Mouse (Mus musculus) embryonic facial prominence, embryonic 14.5 days (tissue): Measurements from ENCODE around the gene Krba1. TPM values are rescaled to one million over a fixed set of nuclear protein-coding genes. Genes with fewer than 3 reads are reported as not detected.
A peak's percentile ranks its signal among the peaks of the same experiment; 100 is the strongest.

Experiments
- ATAC-seq: fragments of 200-750 bp; cut with Nextera tagmentation; 2 replicates; pipeline ENCODE4 v1.8.0; 2017; ENCODE audit warnings: low read depth, moderate number of reproducible peaks, moderate TSS enrichment
- DNase-seq: peaks from one replicate; pipeline ENCODE4 v3.0.0-alpha.2; 2015; ENCODE audit warnings: low spot score
- H3K27ac ChIP-seq: fragments of 300-500 bp; sonication (generic); replicated peaks from 2 replicates; pipeline ENCODE4 v1.5.1; 2014; ENCODE audit warnings: low read depth, mild to moderate bottlenecking, low read length, moderate library complexity
- H3K27me3 ChIP-seq: fragments of 300-500 bp; sonication (generic); replicated peaks from 2 replicates; pipeline ENCODE4 v1.6.1; 2014; ENCODE audit warnings: low read length; ENCODE audit not compliant: control insufficient read depth, insufficient read depth
- H3K36me3 ChIP-seq: fragments of 300-500 bp; sonication (generic); 2 replicates; pipeline ENCODE4 v1.6.1; 2014; ENCODE audit warnings: low read length, mixed read lengths; ENCODE audit not compliant: control insufficient read depth, insufficient read depth
- H3K4me1 ChIP-seq: fragments of 300-500 bp; sonication (generic); 2 replicates; pipeline ENCODE4 v1.6.1; 2014; ENCODE audit warnings: antibody characterized with exemption, low read length; ENCODE audit not compliant: control insufficient read depth, insufficient read depth
- H3K4me2 ChIP-seq: fragments of 300-500 bp; sonication (generic); 2 replicates; pipeline ENCODE4 v1.6.1; 2014; ENCODE audit warnings: low read depth, mild to moderate bottlenecking, low read length, moderate library complexity, mixed read lengths
- H3K4me3 ChIP-seq: fragments of 300-500 bp; sonication (generic); 2 replicates; pipeline ENCODE4 v1.5.1; 2014; ENCODE audit warnings: low read depth, mild to moderate bottlenecking, low read length
- H3K9ac ChIP-seq: fragments of 300-500 bp; sonication (generic); 2 replicates; pipeline ENCODE4 v1.6.1; 2014; ENCODE audit warnings: low read depth, mild to moderate bottlenecking, low read length, moderate library complexity, mixed read lengths
- H3K9me3 ChIP-seq: fragments of 300-500 bp; sonication (generic); 2 replicates; pipeline ENCODE4 v1.6.1; 2016; ENCODE audit warnings: low read length; ENCODE audit not compliant: control insufficient read depth
- WGBS: fragments of 180-500 bp; shearing (Covaris S2); extraction: QIAGEN DNeasy Blood & Tissue Kit; methylation state at CpG from one replicate; pipeline ENCODE4 v1.1.7; 2014; 5-methylcytosine and 5-hydroxymethylcytosine counted together
- polyA plus RNA-seq: library from polyadenylated mRNA; unstranded; fragments of >200 nt; fragmentation: Nextera tagmentation; extraction: Ambion mirVana; gene quantifications from 2 replicates; pipeline ENCODE4 v1.2.1, GENCODE M21; 2014

Gene Krba1
- polyA plus RNA-seq, 1 experiment from 2014 or later, result 18.0 TPM

GRCm38 (mm10) chr6:48414886-48415285 is 19.5 kb downstream of the Krba1 start:
- no peaks in the 10 kb centered on the region for H3K27me3 ChIP-seq
- no peak for DNase-seq
- H3K9ac ChIP-seq, result no peak overlapping the region
- H3K9me3 ChIP-seq, result no peaks in the 10 kb centered on the region
- H3K4me1 ChIP-seq, result no peaks in the 10 kb centered on the region
- H3K4me2 ChIP-seq, result no peak overlapping the region
- no peak overlapping the region for H3K27ac ChIP-seq
- ATAC-seq, result no peak
- peaks cover 81% of the 10 kb centered on the region for H3K36me3 ChIP-seq
- no peak overlapping the region for H3K4me3 ChIP-seq
- WGBS, result 86% methylated on average over 1 of the region's 1 CpGs

DNA sequence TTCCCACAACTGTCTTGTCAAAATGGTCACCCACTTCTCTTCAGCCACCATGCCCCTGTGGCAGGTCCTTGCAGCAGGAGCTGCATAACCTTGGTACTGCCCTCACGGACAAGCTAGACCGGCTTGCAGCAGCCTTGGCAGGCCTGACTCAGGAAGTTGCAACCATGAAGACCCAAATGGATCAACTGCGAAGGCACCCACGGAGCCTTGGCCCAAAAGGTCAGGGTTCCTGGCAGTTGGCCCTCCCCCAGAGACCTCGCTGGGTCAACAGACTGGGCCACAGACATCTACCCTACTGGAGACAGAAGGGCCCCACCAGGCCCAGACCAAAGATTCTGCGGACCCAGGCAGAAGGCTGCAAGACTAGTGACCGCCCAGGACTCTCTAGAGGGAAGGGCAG is 20.2 kb downstream of the Krba1 start:
- H3K4me2 ChIP-seq, result no peak overlapping the region
- DNase-seq (no peak), ATAC-seq (no peak)
- H3K27ac ChIP-seq, result no peak overlapping the region
- 97% methylated on average over 6 of the region's 7 CpGs for WGBS
- H3K4me3 ChIP-seq, result no peak overlapping the region
- no peak overlapping the region for H3K9ac ChIP-seq
- H3K36me3 ChIP-seq, result peaks cover 74% of the 10 kb centered on the region
- no peaks in the 10 kb centered on the region for H3K4me1 ChIP-seq
- H3K9me3 ChIP-seq, result no peaks in the 10 kb centered on the region
- no peaks in the 10 kb centered on the region for H3K27me3 ChIP-seq

DNA sequence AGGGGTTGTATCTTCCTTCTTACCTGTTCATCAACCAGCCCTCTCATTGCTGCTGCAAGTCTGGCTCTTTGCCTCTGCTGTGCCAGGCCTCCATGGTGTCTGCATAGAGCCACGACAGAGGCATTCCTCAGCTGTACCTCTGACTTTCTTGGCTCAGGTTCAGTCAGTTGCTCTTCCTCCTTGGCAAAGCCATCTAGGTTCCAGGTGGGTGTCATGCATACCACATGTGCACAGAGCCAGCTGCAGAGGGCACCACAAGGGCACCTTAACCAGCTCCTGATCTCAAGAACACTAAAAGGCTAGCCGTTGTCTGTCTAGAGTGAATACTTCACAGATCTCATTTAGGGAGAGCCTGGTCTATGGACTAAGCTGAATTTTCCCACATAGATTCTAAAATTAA is 21.1 kb downstream of the Krba1 start:
- ATAC-seq, result no peak
- 70% methylated on average over 2 of the region's 2 CpGs for WGBS

GRCm38 (mm10) chr6:48420647-48421046 is 25.3 kb downstream of the Krba1 start:
- Histone ChIP-seq H3K9ac (no peak overlapping the region), H3K4me1 (no peaks in the 10 kb centered on the region), H3K27me3 (no peaks in the 10 kb centered on the region), H3K9me3 (no peaks in the 10 kb centered on the region), H3K4me3 (no peak overlapping the region), H3K4me2 (no peak overlapping the region), H3K27ac (no peak overlapping the region), H3K36me3 (peaks cover 25% of the 10 kb centered on the region)
- DNase-seq (peak; percentile 16), ATAC-seq (peak; percentile 20; the same call in 1 of the 2 replicates)
- WGBS, result 20% methylated on average over 2 of the region's 2 CpGs

More for the DNA sequence above, 21.1 kb downstream of the Krba1 start:
- Histone ChIP-seq H3K4me2 (no peak overlapping the region), H3K9me3 (no peaks in the 10 kb centered on the region), H3K27ac (no peak overlapping the region), H3K4me3 (no peak overlapping the region), H3K4me1 (no peaks in the 10 kb centered on the region), H3K27me3 (no peaks in the 10 kb centered on the region), H3K36me3 (peaks cover 65% of the 10 kb centered on the region), H3K9ac (no peak overlapping the region)
- no peak for DNase-seq

DNA sequence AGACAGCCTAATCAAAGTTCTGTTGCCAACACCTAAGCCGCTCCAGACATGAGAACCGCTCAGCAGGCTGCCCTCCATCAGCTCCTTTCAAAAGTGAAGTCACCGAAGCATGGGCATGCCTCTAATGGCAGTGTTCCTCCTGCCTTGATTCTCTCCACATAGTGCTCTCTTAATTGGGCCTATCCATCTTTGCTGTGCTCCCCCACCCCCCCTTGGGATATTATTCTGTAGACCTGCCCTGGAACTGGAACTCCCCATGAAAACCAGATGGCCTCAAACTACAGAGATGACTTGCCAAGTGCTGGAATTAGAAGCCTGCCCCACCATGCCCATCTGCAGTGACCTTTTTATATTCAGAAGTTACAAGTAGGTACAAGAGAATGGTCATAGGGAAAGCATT is 27.9 kb downstream of the Krba1 start:
- no peaks in the 10 kb centered on the region for H3K27me3 ChIP-seq
- DNase-seq, result no peak
- no peak overlapping the region for H3K27ac ChIP-seq
- WGBS, result 76% methylated on average over 3 of the region's 3 CpGs
- no peaks in the 10 kb centered on the region for H3K9me3 ChIP-seq
- no peak overlapping the region for H3K9ac ChIP-seq
- ATAC-seq, result no peak
- H3K4me2 ChIP-seq, result no peak overlapping the region
- no peak overlapping the region for H3K4me3 ChIP-seq
- no peaks in the 10 kb centered on the region for H3K4me1 ChIP-seq
- H3K36me3 ChIP-seq, result no peaks in the 10 kb centered on the region

GRCm38 (mm10) chr6:48424074-48424473 is 28.7 kb downstream of the Krba1 start:
- H3K4me2 ChIP-seq, result no peak overlapping the region
- H3K27ac ChIP-seq, result no peak overlapping the region
- H3K9ac ChIP-seq, result no peak overlapping the region
- no peaks in the 10 kb centered on the region for H3K36me3 ChIP-seq
- H3K4me1 ChIP-seq, result no peaks in the 10 kb centered on the region
- no peak overlapping the region for H3K4me3 ChIP-seq
- H3K9me3 ChIP-seq, result no peaks in the 10 kb centered on the region
- no peak for ATAC-seq
- DNase-seq, result no peak
- 66% methylated on average over 5 of the region's 5 CpGs for WGBS
- H3K27me3 ChIP-seq, result no peaks in the 10 kb centered on the region

DNA sequence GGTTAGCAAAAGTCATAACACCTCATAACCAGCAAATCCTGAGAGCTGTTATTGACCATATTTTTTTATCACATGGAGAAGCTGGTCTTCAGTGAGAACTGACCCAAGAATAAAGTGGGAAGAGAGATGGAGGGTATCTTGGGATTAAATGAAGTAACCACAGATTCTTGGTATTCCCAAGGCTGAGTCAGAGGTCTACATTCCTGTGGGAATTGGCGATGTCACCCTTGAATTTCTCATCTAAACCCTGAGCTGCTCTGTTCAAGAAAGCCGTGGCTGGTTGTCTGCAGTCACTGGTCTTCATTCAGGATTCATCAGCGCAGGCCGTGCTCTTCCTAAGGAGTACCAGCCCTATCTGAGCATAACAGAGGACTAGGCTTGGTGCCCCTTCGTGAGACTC is 31.6 kb downstream of the Krba1 start:
- DNase-seq, result no peak
- H3K9me3 ChIP-seq, result no peaks in the 10 kb centered on the region
- no peak overlapping the region for H3K4me3 ChIP-seq
- ATAC-seq, result no peak
- no peak overlapping the region for H3K9ac ChIP-seq
- no peaks in the 10 kb centered on the region for H3K36me3 ChIP-seq
- no peak overlapping the region for H3K4me2 ChIP-seq
- no peaks in the 10 kb centered on the region for H3K4me1 ChIP-seq
- no peak overlapping the region for H3K27ac ChIP-seq
- no peaks in the 10 kb centered on the region for H3K27me3 ChIP-seq
- WGBS, result 86% methylated on average over 5 of the region's 5 CpGs

DNA sequence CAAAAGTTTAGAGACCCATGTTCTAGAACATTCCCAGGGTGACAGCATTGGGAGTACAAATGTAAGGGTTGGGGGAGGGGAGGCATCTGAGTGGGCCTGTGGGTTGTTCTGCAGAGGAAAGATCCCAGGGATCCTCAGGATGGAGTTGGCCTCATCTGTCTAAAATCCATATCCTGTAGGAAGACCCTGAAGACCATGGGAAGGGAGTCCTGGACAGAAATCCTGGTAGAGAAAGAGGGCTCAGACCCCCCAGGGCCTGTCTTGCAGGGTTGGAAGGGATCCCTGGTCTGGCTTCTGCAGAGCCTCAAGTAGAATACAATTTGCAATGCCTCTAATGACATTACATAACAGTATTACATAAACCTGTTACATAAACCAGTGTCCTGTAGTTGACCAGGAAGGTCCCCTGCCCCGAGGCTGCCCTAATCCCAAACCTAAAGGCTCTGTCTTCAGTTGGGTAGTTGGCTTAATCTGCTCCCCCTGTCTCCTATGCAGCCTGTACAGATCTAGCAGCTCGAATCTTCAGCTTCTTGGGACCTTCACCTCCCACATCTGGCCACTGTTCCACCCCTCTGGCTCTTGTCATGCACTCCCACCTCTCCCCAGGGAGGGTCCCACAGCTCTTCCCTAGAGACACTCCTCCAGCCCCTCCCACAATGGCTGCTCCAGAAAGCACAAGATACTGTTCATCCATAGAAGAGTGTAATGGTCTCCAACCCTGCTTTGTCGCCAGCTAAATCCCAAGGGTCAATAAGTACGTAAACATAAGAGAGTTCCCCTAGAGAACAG is 33.6 kb downstream of the Krba1 start:
- 61% methylated on average over 4 of the region's 4 CpGs for whole genome bisulfite sequencing
- DNase-seq (no peak), ATAC-seq (no peak)
- no peaks in the 10 kb centered on the region for H3K36me3 ChIP-seq
- no peak overlapping the region for H3K4me3 ChIP-seq
- no peaks in the 10 kb centered on the region for H3K9me3 ChIP-seq
- no peaks in the 10 kb centered on the region for H3K27me3 ChIP-seq
- H3K27ac ChIP-seq, result no peak overlapping the region
- no peak overlapping the region for H3K9ac ChIP-seq
- H3K4me2 ChIP-seq, result no peak overlapping the region
- H3K4me1 ChIP-seq, result no peaks in the 10 kb centered on the region

DNA sequence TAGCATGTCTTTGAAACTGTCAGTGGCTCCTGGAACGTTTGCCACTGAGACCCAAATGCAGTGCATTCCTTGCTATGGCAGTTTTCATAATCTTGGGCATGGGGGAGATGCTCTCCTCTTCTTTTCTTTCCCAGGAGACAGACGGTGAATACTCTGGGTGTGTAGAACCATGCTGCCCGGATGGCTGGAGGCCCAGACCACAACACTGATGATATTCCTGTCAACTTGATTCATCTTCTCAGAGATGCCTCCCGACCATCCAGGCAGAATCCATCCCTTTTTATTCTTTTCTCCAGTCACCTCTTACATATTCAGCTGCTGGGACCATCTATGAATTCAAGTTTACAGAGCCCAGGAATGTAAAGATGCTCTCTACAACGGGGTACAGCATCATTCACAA is 35.4 kb downstream of the Krba1 start:
- no peaks in the 10 kb centered on the region for H3K27me3 ChIP-seq
- 77% methylated on average over 5 of the region's 5 CpGs for WGBS

More for the DNA sequence above, 35.4 kb downstream of the Krba1 start:
- DNase-seq, result no peak
- Histone ChIP-seq H3K36me3 (no peaks in the 10 kb centered on the region), H3K27ac (no peak overlapping the region), H3K4me1 (peaks cover 8% of the 10 kb centered on the region), H3K9me3 (no peaks in the 10 kb centered on the region), H3K4me3 (no peak overlapping the region), H3K9ac (no peak overlapping the region), H3K4me2 (no peak overlapping the region)
- ATAC-seq, result no peak
